Mouse (Mus musculus) thymus, postnatal 14 days (tissue): ENCODE measurements around the gene Nin.

ENCODE experiments used
- DNase-seq: peaks from one replicate; pipeline ENCODE4 v3.0.0; 2021

Gene Nin

DNA sequence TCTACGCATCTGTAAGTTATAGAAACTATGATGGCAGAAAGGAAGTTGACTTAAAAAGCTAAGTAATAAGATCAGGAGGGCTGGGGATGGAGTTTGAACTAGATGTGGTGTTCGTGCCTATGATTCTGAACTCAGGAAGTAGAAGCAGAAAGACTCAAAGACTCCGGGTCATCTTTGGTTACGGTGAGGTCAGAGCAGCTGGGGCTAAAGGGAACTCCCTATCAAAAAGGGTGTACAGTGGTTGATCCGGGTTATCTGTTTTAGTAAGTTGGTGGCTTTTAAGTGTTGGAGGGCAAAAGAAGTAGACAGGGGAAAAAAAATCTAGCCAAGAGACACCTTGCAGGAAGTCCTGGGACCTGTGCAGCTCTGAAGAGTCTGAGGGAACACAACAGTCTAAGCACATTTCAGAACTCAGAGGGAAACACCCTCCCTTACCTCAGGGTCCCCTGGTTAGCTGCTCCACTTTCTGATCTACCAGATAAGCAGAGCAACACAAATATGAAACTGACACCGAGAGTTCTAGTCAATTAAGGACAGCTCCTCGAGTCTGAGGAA, 35.0 kb downstream of the Nin start:
- peak; percentile 14 for DNase-seq

DNA sequence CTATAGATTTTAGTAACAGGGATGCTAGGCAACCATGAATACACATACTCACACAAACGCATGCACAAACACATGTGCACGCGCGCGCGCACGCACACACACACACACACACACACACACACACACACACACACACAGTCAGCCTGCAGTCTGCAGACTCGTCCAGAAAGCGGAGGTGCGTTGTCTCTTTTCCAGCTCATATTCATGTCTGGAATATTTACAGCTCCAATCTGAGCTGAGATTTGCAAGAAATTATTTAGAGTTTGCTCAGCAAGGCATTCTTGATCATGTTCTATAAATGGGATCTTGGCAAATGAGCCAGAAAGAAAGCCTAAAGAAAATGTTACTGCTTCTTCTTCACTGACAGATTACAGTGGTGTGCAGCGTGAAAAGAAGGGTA, 37.0 kb downstream of the Nin start:
- no peak for DNase-seq

DNA sequence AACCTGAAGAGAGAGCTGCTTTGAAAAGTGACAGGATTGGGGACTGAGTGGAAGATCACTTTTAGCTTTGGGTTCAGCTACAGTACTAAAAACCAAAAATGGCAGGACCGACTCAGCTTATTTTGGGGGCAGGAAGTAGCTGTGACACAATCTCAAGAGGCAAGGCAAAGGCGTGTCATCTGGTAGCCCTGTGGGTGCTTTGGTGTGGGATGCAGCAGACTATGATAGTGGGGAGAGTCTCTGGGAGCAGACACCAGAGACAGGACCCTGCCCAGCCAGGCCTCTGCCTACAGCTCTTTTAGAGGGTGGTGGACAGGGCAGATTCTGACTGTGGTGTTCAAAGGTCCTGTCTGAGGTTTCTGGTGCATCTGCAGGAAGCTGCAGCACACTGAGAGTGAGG, 38.5 kb downstream of the Nin start:
- DNase-seq, result peak; percentile 54

DNA sequence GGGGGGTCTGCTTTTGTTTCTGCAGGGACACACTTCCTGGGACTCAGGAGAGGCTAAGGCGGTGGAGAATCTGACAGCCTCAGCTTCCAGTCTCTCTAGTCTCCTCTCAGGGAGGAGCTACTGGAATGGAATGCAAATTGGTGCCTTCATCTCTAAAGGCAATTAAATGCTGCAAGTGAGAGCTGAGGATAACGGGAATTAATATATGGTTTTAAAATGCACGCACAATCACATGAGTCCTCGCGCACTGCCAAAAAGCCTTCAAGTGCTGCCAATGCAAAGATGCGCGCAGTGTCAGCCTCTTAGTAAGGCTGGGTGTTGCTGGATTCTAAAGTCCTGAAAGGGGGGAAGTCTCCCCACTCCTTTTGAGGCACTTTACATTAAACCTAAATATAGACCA, 42.6 kb downstream of the Nin start:
- DNase-seq, result no peak

DNA sequence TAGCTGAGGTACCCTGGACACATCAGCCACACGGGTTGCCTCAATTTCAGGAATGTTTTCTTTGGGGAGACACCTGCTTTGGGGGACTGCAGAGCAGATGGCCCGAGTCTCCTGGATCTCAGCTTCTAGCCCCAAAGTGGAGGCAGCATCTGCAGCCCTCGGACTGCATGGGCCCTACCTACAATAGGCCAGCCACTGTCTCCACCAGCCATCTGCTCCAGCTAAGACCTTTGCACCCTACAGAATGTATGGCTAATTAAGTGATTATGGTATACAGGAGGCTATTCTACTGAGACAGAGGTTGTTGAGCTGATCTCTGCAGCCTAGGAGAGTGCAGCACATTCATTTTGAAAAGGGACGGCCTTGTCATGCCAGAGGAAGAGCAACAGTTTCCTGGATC, 43.2 kb downstream of the Nin start:
- DNase-seq, result no peak

DNA sequence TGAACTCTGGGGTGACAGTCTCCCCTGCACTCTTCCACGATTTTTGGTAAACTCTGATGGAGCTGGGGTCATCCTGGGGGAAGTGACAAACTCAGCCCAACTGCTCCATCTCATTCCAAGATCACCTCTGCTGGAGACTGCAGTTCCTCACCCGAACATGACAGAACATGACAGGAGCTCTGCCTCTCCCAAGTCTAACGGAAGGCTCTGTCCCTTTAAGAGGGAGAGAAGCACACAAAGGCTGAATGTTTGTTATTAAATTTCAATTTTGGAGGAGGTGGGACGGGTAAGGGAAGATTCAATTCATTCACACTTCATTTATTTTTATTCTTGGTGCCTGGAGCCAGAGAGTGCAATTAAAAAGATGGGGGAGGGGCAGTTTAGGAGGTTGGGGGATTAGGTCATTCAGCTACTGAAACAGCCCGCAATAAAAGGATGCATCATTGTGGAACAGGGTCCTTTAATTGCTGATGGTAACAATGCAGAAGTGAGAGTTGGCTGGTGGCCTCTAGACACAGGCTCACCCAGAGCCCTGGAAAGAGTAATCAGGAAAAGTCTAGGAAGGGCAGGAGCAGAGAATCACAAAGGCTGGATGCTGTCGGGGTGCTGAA, 44.8 kb downstream of the Nin start:
- DNase-seq, result no peak

DNA sequence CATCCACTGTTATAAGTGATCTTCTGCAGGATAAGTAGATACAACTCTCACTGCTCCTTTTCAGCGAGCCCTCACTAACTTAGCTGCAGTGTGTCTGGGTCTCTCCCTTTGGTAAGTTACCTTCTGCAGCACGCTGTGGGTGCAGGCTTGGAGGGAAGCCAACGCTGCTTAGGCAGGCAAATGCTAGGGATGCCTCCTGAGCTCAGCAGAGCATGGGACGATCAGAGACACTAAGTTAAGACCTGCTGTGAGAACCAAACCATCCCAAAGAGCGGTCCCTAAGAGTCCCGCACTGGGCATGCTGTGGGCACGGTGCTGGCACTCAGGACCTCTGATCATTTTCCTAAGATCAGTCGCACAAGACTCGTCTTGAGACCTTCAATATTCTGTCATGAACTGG, 45.7 kb downstream of the Nin start:
- no peak for DNase-seq

DNA sequence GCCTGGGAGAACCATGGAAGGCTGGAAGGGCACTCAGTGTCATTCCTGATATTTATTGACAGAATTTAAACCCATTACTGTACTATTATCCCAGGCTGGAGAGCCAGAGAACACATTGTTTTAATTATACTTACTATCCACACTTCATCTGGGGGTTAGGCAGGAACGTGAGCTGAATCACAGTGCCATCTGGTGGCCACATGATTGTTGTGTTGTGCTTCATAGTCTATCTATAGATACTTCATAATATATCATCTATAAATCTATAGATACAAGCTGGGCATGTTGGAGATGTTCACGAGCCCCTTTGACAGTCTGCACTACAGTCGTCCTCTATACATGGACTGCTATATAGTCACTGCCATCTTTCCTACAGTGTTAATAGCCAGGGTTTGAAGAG, 51.4 kb downstream of the Nin start:
- DNase-seq, result peak; percentile 67

DNA sequence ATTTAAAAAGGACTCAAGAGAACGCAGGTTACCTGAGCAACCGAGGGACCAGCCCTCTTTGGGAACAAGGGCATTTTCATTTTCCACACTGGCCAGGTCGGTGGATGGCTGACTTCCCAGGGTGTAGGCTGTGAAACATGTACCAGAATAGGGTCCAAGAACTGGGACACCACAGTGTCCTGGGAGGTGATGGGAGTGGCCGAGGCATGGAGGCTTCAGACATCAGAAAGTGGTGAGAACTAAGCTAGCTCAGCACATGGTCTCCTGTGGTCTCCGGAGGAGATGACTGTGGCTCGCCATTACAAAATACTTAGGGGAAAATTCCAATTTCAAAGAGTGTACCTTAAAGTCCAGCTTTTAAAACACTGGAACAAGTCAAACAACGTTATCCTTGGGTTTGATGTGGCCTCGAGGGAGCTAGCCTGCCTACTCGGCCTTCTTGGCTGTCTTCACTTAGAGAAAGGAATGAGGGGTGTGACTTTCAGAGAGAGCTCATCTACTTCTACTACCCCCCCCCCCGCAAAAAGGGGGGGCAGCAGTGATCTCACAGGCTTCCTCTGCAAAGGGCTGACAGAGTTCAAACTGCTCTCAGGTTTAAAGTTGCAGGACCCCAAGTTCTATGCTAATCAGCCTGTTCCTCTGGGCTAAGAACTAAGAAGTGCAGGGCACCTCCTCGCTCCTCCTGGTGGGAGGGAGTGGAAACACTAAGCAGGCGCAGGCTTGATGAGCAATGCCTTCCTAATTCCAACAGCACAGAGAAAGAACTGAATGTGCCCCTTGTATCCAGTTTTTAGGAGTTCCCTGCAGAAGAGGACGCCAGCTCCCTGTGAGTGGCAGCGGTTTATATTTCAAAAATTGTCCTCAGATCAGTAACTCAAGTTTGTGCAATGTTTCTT, 54.3 kb downstream of the Nin start:
- peak; percentile 33 for DNase-seq

DNA sequence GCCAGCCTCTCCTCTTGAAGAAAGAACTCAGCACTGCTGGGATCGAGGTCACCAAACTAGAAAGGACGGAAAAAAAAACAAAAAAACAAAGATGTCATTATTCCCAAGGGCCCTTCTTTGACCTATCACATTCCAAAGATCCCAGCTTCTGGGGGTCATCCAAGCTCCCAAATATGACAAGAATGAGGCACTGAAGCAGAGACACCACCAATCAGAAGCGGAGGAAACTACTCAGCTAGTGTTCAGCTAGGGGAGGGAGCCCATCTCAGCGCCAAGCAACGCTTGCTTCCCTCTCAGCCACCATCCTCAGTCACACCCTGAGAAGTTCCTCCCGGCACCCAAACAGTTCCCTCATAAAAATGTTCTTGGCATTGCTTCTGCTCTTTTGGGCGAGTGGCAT, 62.8 kb downstream of the Nin start:
- no peak for DNase-seq

DNA sequence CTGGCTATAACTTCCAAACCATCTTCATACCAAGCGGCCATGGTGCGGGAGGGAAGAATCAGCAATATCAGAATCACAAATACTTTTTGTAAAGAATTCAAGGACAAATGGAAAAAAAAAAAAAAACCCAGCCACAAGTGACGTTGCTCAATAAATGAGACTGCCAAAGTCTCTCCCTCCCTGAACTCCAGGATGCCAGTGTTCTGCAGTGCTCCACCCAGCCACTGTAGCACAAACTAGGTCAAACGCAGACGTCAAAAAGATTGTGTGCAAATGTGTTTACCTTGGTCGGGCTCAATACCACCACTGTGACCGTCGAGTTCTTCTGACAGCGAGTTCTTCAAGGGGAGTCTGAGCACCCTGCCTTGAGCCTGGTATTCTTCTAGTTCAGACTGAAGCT, 64.8 kb downstream of the Nin start:
- no peak for DNase-seq

DNA sequence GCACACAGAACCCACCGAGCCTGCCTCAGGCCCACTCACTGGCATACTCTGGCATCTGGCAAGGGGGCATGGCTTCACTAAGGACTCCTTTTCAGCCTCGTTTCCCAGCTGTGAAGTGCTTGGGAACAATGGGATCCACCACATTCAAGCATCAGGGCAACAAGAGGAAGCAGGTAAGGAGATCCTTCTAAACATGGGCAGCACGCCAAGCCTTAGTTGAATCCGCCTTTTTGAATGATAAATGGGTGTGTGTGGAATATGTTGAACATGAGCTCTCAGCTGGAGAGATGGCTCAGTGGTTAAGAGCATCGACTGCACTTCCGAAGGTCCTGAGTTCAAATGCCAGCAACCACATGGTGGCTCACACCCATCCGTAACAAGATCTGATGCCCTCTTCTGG, 66.2 kb downstream of the Nin start:
- no peak for DNase-seq

DNA sequence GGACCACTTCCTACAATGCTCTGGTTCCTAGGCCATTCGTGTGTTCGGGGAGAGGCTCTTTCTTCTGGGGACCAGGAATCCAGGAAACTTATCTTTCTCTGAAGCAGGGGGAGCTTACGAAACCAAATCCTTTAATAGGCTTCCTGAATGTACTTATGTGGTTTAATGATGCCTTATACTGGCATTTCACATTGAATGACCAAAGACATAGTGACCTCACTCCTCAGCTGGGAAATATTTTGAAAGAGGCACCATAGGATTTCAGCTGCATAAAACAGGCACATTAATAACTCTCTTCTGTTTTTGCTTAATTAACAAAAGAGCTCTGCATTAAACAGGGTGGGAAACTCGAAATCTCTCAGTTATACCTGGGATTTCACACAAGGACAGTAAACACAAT, 69.2 kb downstream of the Nin start:
- no peak for DNase-seq

DNA sequence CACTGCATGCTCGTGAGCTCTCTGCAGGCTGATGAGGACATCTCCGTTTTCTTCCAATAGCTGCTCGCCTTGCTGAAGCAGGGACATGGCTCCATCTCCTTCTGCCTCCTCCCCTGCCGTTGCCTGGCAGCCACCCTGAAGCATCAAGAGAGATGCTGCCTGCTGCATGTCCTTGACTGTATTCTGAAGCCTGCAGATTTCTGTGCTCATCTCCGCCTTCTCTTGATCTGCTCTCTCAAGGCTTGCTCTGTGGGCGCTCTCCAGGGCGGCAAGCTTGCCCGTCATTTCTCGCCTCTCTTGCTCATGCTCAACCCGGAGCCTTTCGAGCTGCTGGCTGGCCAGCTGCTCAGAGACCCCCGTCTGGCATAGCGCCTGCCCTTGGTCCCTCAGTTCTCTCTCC, 70.1 kb downstream of the Nin start:
- DNase-seq, result no peak

DNA sequence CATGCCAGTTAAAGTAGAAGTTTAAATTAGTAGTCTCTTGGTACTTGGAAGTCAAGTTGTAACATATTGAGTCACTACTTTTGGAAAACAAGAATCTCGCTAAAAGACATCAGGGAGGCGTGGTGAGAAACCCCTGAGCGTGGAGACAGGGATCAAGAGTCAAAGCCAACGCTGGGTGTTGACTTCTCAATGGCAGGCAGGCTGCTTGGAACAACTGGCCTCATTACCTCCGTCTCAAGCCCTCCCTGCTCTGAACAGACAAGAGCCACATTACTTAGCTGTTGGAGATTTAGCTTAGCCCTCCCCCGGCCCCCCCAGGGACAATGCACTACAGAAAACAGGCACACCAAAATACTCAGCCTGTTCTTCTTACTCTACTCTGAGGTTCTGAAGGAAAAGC, 72.5 kb downstream of the Nin start:
- no peak for DNase-seq

DNA sequence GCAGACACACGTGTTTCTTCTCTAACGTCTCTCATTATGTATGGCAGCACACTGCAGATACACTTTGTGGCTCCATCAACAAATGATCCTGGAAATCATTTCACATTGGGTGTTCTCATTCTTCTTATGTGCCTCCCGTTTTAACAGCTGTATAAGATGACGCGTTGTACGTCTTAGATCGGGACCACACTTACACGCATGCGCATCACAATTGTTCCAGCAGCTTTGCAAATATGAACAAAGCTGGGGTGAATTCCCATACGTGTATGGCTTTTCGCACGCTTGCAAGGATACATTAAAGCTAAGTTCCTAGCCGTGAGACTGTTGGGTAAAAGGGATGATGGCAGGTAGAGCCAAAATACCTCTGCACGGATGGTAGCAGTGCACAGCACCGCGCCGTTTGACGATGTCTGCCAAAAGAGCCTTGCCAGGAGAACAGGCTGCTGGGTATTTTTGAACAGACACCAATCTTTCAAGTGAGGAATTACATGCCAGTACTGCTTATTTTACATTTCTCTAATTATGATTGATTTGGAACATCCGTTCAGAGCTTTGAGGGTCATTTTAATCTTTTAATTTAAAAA, 76.7 kb downstream of the Nin start:
- DNase-seq, result no peak

DNA sequence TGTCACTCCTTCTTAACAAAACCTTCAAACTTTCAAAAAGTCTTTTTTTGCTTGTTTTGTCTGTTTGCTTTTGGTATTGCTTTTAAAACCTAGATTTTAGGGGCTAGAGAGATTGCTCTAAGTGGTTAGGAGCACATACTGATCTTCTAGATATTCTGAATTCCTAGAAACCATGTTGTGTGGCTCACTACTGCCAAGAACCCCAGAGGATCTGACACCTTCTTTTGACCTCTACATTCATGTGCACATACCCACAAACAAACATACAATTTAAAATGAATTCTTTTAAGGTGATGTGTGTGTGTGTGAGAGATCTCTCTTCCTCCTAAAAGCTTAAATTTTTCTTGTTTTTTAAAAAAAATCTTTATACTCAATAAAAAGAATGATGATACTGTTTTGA, 87.3 kb downstream of the Nin start:
- no peak for DNase-seq

DNA sequence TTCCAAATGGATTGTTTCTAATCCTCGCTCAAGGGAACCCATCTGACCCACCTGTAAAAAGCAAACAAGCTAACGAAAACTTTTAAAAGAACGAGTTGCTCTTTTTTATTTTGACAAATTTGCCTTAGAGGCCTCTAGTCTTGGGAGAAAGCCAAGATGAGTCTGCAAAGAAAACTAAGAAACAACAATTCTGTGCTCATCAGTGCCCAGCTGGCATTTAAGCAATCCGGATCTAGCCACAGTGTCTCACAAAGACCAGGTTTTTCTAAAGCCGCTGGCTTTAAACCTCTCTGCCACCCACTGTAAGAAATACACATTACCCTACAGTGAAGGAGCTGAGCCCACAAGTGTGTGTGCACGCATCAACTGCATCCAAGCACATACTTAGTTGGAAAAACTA, 88.1 kb downstream of the Nin start:
- no peak for DNase-seq

DNA sequence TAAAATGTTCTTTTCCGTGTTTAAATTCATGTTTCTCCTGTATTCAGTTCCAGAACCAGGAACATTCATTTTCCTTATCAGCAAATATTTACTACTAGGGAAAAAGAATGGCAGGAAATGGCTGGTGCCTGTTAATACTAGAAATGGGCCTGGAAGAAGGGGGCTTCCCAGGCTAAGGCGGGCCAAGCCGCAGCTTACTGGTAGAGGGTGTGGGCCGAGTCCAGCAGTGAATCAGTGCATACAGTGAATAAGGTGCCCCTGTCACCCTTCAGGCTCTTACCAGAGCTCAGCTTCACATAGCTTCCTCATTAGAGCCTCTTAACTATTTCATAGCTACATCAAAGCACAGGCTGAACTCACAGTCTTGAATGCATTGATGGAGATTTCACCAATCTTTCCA, 89.9 kb downstream of the Nin start:
- DNase-seq, result no peak

DNA sequence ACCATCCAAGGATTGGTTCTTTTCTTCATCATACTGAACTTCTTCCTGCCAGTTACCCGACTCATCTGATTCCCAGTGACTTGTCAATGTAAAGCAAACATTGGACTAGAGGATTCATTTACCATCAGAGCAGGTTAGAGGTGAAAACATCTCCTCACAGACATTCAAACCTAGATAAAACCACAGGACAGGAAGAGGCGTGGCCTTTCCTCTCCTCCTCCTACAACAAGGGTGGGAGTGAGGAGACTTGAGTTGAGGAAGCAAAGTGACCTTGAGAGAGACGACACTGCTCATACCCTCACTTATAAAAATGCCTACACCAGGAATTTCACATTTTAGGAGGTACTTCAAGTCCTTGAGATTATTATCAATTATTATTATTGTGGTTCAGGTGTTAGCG, 95.4 kb downstream of the Nin start:
- DNase-seq, result peak; percentile 53

DNA sequence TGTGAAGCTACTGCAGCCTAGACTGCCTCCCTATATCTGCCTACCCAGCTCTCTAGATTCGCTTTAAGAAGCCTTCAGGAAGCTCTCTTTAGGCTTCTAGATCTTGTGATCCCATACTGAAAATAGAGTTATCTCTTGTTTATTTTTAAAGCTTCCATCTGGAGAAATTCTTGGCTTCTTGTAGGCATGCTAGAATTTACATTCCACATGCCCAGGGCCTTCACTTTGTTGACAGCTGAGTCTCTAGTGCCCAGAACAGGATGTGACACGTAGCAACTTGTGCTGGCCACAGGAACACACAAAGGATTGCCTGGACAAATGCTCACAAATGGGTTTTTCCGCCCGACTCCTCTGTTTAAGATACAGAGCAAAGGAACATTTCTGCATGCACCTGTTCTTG, 97.6 kb downstream of the Nin start:
- no peak for DNase-seq

DNA sequence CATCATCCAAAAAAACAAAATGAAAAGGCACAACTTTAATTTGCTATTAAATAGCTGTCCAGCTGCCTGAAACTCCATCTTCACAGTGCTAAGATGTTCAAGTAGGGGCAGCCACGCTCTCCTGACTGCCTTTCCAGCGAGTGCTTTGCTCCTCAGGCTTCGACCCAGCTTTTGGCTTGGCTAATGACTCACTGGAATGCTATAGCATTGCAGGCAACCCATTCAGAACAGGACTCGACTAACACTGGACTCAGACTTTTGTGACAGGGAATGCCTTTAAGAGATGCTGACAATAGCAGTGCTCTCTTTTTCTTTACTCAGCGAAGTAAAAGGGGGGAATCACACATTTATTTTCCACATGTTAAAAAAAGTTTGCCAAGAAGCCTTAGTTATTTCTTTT, 101.8 kb downstream of the Nin start:
- DNase-seq, result no peak

DNA sequence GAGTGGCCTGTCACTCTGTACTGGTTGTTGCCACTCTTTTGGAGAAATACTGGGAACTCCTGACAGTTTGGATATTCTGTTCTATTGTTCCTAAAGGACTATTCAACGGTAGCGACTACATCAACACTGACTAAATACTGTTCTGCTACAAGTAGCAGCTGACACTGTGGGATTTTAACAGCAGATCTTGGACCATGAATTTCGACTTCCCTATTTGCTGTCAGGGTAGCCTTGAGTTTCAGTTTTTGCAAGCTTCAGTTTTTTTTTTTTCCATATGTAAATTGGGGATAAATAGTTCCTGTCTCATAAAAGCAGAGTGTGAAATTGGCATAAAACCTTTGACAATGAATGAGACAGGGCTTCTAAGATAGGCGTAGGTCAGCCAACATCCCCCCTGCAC, 103.2 kb downstream of the Nin start:
- DNase-seq, result no peak

DNA sequence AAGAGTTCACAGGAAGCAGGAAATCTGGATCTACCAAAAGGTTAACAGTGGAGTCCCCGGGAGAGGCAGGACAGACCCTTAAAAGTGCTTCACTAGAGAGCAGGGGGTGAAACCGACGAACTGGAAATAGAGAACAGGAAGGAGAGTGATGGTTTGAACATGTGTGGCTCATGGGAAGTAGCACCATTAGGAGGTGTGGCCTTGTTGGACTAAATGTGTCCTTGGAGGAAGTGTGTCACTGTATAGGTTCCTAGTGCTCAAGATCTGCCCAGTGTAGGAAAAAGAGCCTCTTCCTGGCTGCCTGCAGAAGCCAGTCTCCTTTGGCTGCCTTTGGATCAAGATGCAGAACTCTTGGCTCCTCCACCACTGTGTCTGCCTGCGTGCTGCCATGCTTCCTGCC, 108.4 kb downstream of the Nin start:
- DNase-seq, result no peak
